Comparison of ENCODE assay signal across 18 mouse cellular contexts in the genomic region with DNA sequence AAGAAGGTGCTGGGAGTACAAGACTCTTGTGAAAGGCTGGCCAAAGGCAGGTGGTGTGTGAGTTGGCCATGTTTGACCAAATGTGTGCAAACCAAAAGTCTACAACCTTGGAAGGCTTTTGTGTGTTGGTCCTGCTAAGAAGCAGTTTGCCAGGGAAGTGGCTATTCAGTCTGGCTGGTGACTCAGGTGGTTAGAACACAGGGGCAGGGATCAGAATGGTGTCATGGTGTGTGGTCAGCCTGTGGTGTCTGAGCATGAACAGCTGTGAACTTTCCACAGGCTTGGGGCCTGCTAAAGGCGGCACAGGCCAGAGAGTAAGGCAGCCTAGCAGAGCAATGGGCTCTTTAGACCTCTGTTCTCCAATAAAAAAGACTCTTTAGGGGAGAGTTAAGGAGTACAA.
"Had no signal": no experiment of that assay in that cellular context is flagged by ENCODE, and none has a peak within 500 bp of the region (broad histone marks: within the 10 kb centered on the region; RNA-seq: fewer than 3 reads in every experiment).

No protein-coding gene starts in this region.

- ATAC-seq: liver, embryonic 12.5 days had no signal

- H3K9me3 ChIP-seq: kidney, embryonic 15.5 days; limb, embryonic 15.5 days; liver, embryonic 12.5 days; liver, embryonic 15.5 days had no signal

- H3K27me3 ChIP-seq: kidney, embryonic 15.5 days; limb, embryonic 12.5 days; limb, embryonic 15.5 days; liver, embryonic 12.5 days; liver, embryonic 15.5 days; neural tube, embryonic 13.5 days had no signal

- H3K36me3 ChIP-seq: kidney, embryonic 15.5 days; limb, embryonic 12.5 days; limb, embryonic 15.5 days; liver, embryonic 12.5 days; liver, embryonic 15.5 days; neural tube, embryonic 13.5 days had no signal

- H3K27ac ChIP-seq: limb, embryonic 12.5 days; limb, embryonic 15.5 days; liver, embryonic 12.5 days; liver, embryonic 15.5 days; neural tube, embryonic 13.5 days had no signal

- DNase-seq: kidney, adult 11 months; kidney, adult 8-10 months; kidney, postnatal 10 days; kidney, postnatal 36 days; left cerebral cortex, postnatal 4 days; lung, adult 2 months; lung, postnatal 14 days; lung, postnatal 4 days; midbrain, embryonic 14.5 days; thymus, adult 18-20 months; thymus, postnatal 14 days had no signal

- H3K4me3 ChIP-seq: kidney, embryonic 15.5 days; limb, embryonic 12.5 days; limb, embryonic 15.5 days; liver, embryonic 12.5 days; liver, embryonic 15.5 days; neural tube, embryonic 13.5 days had no signal

- H3K4me2 ChIP-seq: kidney, embryonic 15.5 days; limb, embryonic 12.5 days; limb, embryonic 15.5 days; liver, embryonic 12.5 days; liver, embryonic 15.5 days; midbrain, embryonic 11.5 days; neural tube, embryonic 13.5 days had no signal

- H3K4me1 ChIP-seq: neural tube, embryonic 13.5 days had no signal

- H3K9ac ChIP-seq: kidney, embryonic 15.5 days; limb, embryonic 12.5 days; limb, embryonic 15.5 days; liver, embryonic 12.5 days; liver, embryonic 15.5 days; neural tube, embryonic 13.5 days had no signal
